Mouse (Mus musculus): ENCODE data around the gene Exosc1.

GRCm38 (mm10) chr19:41915294-41915693, 17.9 kb downstream of the Exosc1 start:
- no peak for TF ChIP-seq CTCF (IDR thresholded peaks at IDR 0.05; ENCODE audit: control insufficient read depth, insufficient read depth, insufficient replicate concordance, low read depth, low read length)
- no peak for TF ChIP-seq POLR2A (IDR thresholded peaks at IDR 0.05; ENCODE audit: control insufficient read depth, low read depth, low read length)
